Mouse (Mus musculus): ENCODE data around the gene Sdf2l1. TPM values are rescaled to one million over a fixed set of nuclear protein-coding genes. Genes with fewer than 3 reads are reported as not detected.

Sdf2l1 gene
- polyA plus RNA-seq (2012; ENCODE audit: low replicate concordance): 110 and 285 TPM in 2 replicates

GRCm38 (mm10) chr16:17132089-17132905 is at the start of gene Sdf2l1:
TSS of gene Sdf2l1 (minus strand) at chr16:17132383.

DNA sequence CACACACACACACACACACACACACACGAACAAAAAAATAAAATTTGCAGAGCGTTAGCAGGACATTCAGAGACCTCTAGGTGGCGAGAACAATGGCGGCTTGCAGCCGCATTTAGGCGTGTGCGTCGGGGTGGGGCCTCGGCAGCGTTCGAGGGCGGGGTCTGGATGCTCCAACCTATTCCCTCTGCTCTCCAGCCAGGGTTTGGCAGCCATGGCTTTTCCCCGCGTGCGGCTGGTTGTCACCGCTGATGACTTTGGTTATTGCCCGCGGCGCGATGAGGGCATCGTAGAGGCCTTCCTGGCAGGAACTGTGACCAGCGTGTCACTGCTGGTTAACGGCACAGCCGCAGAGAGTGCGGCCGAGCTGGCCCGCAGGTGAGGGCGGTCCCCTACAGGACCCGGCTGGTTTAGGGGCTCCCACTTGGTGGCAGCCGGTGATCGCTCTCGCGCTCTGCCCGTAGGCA is 14.6 kb upstream of the Sdf2l1 start, which contains the start of gene Ccdc116:
TSS of gene Ccdc116 (minus strand) at position 458 of the 464 bp plus-strand sequence.

DNA sequence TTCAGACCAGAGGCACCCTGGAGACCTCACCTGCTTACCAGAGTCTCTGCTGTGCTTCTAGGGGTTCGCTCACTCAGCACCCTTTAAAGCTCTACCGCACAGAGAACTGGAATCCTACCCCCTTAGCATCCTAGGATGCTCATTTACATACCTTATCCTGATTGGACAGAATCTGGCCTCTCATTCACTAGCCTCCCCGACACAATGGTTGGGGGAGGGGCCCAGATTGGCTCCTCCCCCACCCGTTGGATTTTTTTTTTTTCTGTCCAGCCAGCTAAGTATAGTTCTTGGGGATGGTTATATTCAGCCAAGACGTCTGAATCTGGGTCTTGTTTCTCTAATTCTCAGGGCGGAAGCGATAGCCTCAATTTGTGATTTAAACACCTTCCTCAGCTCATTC is 12.2 kb upstream of the Sdf2l1 start, which contains the start of gene Ydjc:
TSS of gene Ydjc (plus strand) at position 283 of the 400 bp plus-strand sequence.

DNA sequence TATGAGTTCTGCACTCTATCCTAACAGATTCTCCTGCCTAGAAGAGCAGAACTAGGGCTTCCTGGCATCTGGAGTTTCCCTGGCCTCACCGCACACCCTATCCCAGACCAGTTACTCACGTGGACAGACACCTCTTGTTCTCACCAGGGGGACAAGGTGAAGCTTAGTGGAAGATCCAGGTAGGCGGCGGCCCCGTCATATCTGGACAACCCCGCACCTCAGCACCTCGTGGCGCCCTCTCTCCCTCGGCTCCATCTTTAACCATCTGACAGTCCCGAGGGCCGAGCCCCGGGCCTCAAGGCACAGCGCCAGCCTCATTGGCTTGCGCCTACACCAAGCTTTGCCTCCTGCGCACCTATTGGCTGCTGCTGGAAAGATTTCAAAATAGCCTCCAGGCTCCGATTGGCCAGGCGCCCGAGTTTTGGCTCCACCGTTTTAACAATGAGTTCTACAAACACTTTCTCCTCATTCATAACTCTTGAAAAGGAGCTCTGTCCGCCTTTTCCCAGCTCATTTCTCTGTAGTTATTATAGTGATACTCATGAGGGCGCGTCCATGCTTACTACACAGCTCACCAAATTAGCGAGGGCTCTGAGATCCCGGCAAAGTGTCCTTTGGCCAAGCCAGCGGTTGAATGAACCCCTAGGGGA is 7.2 kb downstream of the Sdf2l1 start, which contains the start of gene 2610318N02Rik:
TSS of gene 2610318N02Rik (minus strand) at position 297 of the 650 bp plus-strand sequence.

GRCm38 (mm10) chr16:17110771-17111743 is 21.1 kb downstream of the Sdf2l1 start, which contains the start of gene Ppil2:
TSS of gene Ppil2 (minus strand) at chr16:17111257.

Other genes with a start within 250 kb of the Sdf2l1 start
- 1.7 and 6.7 TPM in 2 replicates for gene Ppm1f, start 235.9 kb downstream of the Sdf2l1 start, polyA plus RNA-seq (2012; ENCODE audit: low replicate concordance)
- gene Mapk1, start 149.0 kb downstream of the Sdf2l1 start, polyA plus RNA-seq (2012; ENCODE audit: low replicate concordance): 38.0 and 46.6 TPM in 2 replicates
- not detected in 2 replicates for gene Ypel1, start 62.7 kb downstream of the Sdf2l1 start, polyA plus RNA-seq (2012; ENCODE audit: low replicate concordance)
- 51.0 and 90.8 TPM in 2 replicates for gene Ppil2, start 21.1 kb downstream of the Sdf2l1 start, polyA plus RNA-seq (2012; ENCODE audit: low replicate concordance)
- 27.9 and 35.4 TPM in 2 replicates for gene 2610318N02Rik, start 7.2 kb downstream of the Sdf2l1 start, polyA plus RNA-seq (2012; ENCODE audit: low replicate concordance)
- 97.8 and 103 TPM in 2 replicates for gene Ydjc, start 12.2 kb upstream of the Sdf2l1 start, polyA plus RNA-seq (2012; ENCODE audit: low replicate concordance)
- 3.7 and 6.8 TPM in 2 replicates for gene Ccdc116, start 14.8 kb upstream of the Sdf2l1 start, polyA plus RNA-seq (2012; ENCODE audit: low replicate concordance)
- 65.1 and 128 TPM in 2 replicates for gene Ube2l3, start 70.3 kb upstream of the Sdf2l1 start, polyA plus RNA-seq (2012; ENCODE audit: low replicate concordance)
- 0.03 and 0.28 TPM in 2 replicates for gene Rimbp3, start 76.2 kb upstream of the Sdf2l1 start, polyA plus RNA-seq (2012; ENCODE audit: low replicate concordance)
- gene Hic2, start 101.2 kb upstream of the Sdf2l1 start, polyA plus RNA-seq (2012; ENCODE audit: low replicate concordance): 1.7 and 2.8 TPM in 2 replicates
- 2.9 and 4.3 TPM in 2 replicates for gene Tmem191c, start 143.7 kb upstream of the Sdf2l1 start, polyA plus RNA-seq (2012; ENCODE audit: low replicate concordance)
- gene Serpind1, start 199.0 kb upstream of the Sdf2l1 start, polyA plus RNA-seq (2012; ENCODE audit: low replicate concordance): not detected in 2 replicates

Measured in leukemia stem cell, adult 10-12 weeks (primary cell).